Mouse (Mus musculus) heart, postnatal 0 days (tissue): Measurements from ENCODE around the gene Rwdd3. TPM values are rescaled to one million over a fixed set of nuclear protein-coding genes. Genes with fewer than 3 reads are reported as not detected.

Experiments used
- ATAC-seq: fragments of 200-750 bp; cut with Nextera tagmentation; 2 replicates; pipeline ENCODE4 v1.8.0; 2017; ENCODE audit warnings: low read depth, moderate number of reproducible peaks, moderate library complexity; ENCODE audit not compliant: insufficient read depth
- DNase-seq: peaks from one replicate; pipeline ENCODE4 v3.0.0-alpha.2; 2016; ENCODE audit warnings: low spot score
- H3K27ac ChIP-seq: fragments of 300-500 bp; sonication (generic); 2 replicates; pipeline ENCODE4 v1.5.1; 2014; ENCODE audit warnings: low read depth, mild to moderate bottlenecking
- H3K27me3 ChIP-seq: fragments of 300-500 bp; sonication (generic); 2 replicates; pipeline ENCODE4 v1.6.1; 2014; ENCODE audit warnings: low read length, mixed read lengths; ENCODE audit not compliant: control insufficient read depth, insufficient read depth
- H3K36me3 ChIP-seq: fragments of 300-500 bp; sonication (generic); replicated peaks from 2 replicates; pipeline ENCODE4 v1.6.1; 2014; ENCODE audit warnings: low read length, mixed read lengths; ENCODE audit not compliant: control insufficient read depth, insufficient read depth
- H3K4me1 ChIP-seq: fragments of 300-500 bp; sonication (generic); 2 replicates; pipeline ENCODE4 v1.6.1; 2014; ENCODE audit warnings: antibody characterized with exemption; ENCODE audit not compliant: control insufficient read depth, insufficient read depth
- H3K4me2 ChIP-seq: fragments of 300-500 bp; sonication (generic); 2 replicates; pipeline ENCODE4 v1.6.1; 2014; ENCODE audit warnings: low read depth, mild to moderate bottlenecking, low read length, moderate library complexity
- H3K4me3 ChIP-seq: fragments of 300-500 bp; sonication (generic); 2 replicates; pipeline ENCODE4 v1.5.1; 2014; ENCODE audit warnings: low read depth, low read length
- H3K9ac ChIP-seq: fragments of 300-500 bp; sonication (generic); replicated peaks from 2 replicates; pipeline ENCODE4 v1.6.1; 2014; ENCODE audit warnings: low read depth, low read length, mixed read lengths
- H3K9me3 ChIP-seq: fragments of 300-500 bp; sonication (generic); replicated peaks from 2 replicates; pipeline ENCODE4 v1.6.1; 2016; ENCODE audit warnings: low read length; ENCODE audit not compliant: control insufficient read depth
- CTCF ChIP-seq: IDR thresholded peaks from 2 replicates; pipeline ENCODE4 v1.5.1; 2016; ENCODE audit warnings: antibody characterized with exemption, control low read depth, low read depth
- EP300 ChIP-seq: IDR thresholded peaks from 2 replicates; pipeline ENCODE4 v1.6.1; 2016; ENCODE audit warnings: antibody characterized with exemption, low read depth
- WGBS: fragments of 180-500 bp; shearing (Covaris S2); extraction: QIAGEN DNeasy Blood & Tissue Kit; methylation state at CpG from one replicate; pipeline ENCODE4 v1.1.7; 2014; 5-methylcytosine and 5-hydroxymethylcytosine counted together
- polyA plus RNA-seq: library from polyadenylated mRNA; unstranded; fragments of >200 nt; fragmentation: Nextera tagmentation; extraction: Ambion mirVana; gene quantifications from 2 replicates; pipeline ENCODE4 v1.2.1, GENCODE M21; 2015
- total RNA-seq: library from RNA; depleted of rRNA; stranded (reverse); fragments of >200 nt; gene quantifications from 2 replicates; pipeline ENCODE4 v1.2.3, GENCODE M21; 2014; ENCODE audit warnings: low replicate concordance

Rwdd3 gene
- total and polyA plus RNA-seq, 2 experiments from 2014 or later, result 4.8 TPM; not detected in 1

- WGBS, result 50% methylated on average over 7 of the region's 7 CpGs
Measured at GRCm38 (mm10) chr3:121170631-121171030, 864 bp downstream of the Rwdd3 start.

GRCm38 (mm10) chr3:121169092-121169942 lies 2.2 kb downstream of the Rwdd3 start:
- H3K4me3 ChIP-seq, result no peak overlapping the region
- no peaks in the 10 kb centered on the region for H3K4me1 ChIP-seq
- H3K9ac ChIP-seq, result no peak overlapping the region
- no peak overlapping the region for H3K4me2 ChIP-seq
- ATAC-seq (no peak), DNase-seq (no peak)
- H3K27ac ChIP-seq, result no peak overlapping the region
- no peak for TF ChIP-seq EP300
- TF ChIP-seq CTCF, result no peak
- 78% methylated on average over 15 of the region's 15 CpGs for WGBS
- no peaks in the 10 kb centered on the region for H3K36me3 ChIP-seq
- no peaks in the 10 kb centered on the region for H3K27me3 ChIP-seq
- H3K9me3 ChIP-seq, result no peaks in the 10 kb centered on the region

More at GRCm38 (mm10) chr3:121170631-121171030, 864 bp downstream of the Rwdd3 start:
- TF ChIP-seq CTCF (no peak), EP300 (no peak)
- peak overlapping the region; percentile 73; the same call in 1 of the 2 replicates for H3K4me2 ChIP-seq
- no peak overlapping the region for H3K27ac ChIP-seq
- no peak overlapping the region for H3K9ac ChIP-seq
- DNase-seq, result no peak
- no peaks in the 10 kb centered on the region for H3K36me3 ChIP-seq
- ATAC-seq, result no peak
- H3K4me3 ChIP-seq, result 0 out of 2 replicates have a peak overlapping the region, but pooled peaks have one; percentile 65
- no peaks in the 10 kb centered on the region for H3K4me1 ChIP-seq
- H3K27me3 ChIP-seq, result no peaks in the 10 kb centered on the region
- no peaks in the 10 kb centered on the region for H3K9me3 ChIP-seq

GRCm38 (mm10) chr3:121168581-121168980 lies 2.9 kb downstream of the Rwdd3 start:
- no peak overlapping the region for H3K4me2 ChIP-seq
- TF ChIP-seq CTCF (no peak), EP300 (no peak)
- DNase-seq (no peak), ATAC-seq (no peak)
- no peaks in the 10 kb centered on the region for H3K27me3 ChIP-seq
- H3K4me3 ChIP-seq, result no peak overlapping the region
- H3K27ac ChIP-seq, result no peak overlapping the region
- H3K9me3 ChIP-seq, result no peaks in the 10 kb centered on the region
- 78% methylated on average over 8 of the region's 8 CpGs for WGBS
- H3K4me1 ChIP-seq, result no peaks in the 10 kb centered on the region
- no peak overlapping the region for H3K9ac ChIP-seq
- H3K36me3 ChIP-seq, result no peaks in the 10 kb centered on the region

- ATAC-seq, result no peak
- H3K4me2 ChIP-seq, result no peak overlapping the region
- 43% methylated on average over 7 of the region's 7 CpGs for WGBS
- H3K9ac ChIP-seq, result no peak overlapping the region
- no peak overlapping the region for H3K27ac ChIP-seq
- no peaks in the 10 kb centered on the region for H3K9me3 ChIP-seq
- TF ChIP-seq CTCF, result peak; percentile 67
- TF ChIP-seq EP300, result no peak
- peak; percentile 48 for DNase-seq
- no peaks in the 10 kb centered on the region for H3K27me3 ChIP-seq
- H3K4me3 ChIP-seq, result no peak overlapping the region
- no peaks in the 10 kb centered on the region for H3K4me1 ChIP-seq
- no peaks in the 10 kb centered on the region for H3K36me3 ChIP-seq
Measured at GRCm38 (mm10) chr3:121163271-121163819, 8.2 kb downstream of the Rwdd3 start.

GRCm38 (mm10) chr3:121161661-121162060 lies 9.8 kb downstream of the Rwdd3 start:
- TF ChIP-seq CTCF (peak; percentile 26; the same call in 1 of the 2 replicates), EP300 (no peak)
- no peak overlapping the region for H3K4me3 ChIP-seq
- no peak for DNase-seq
- H3K27ac ChIP-seq, result no peak overlapping the region
- H3K4me1 ChIP-seq, result no peaks in the 10 kb centered on the region
- no peaks in the 10 kb centered on the region for H3K36me3 ChIP-seq
- H3K27me3 ChIP-seq, result no peaks in the 10 kb centered on the region
- no peak for ATAC-seq
- no peak overlapping the region for H3K9ac ChIP-seq
- WGBS, result 41% methylated on average over 2 of the region's 2 CpGs
- H3K9me3 ChIP-seq, result no peaks in the 10 kb centered on the region
- no peak overlapping the region for H3K4me2 ChIP-seq
